Mouse (Mus musculus) T-helper 2 cell (primary cell): Measurements from ENCODE around the gene Sptb.

Experiments used
- in situ Hi-C: fragments of 300-600 bp; cut with MboI, MseI; formaldehyde crosslinking; loops from one replicate; pipeline ENCODE4 v1.15.1; 2025; ENCODE audit warnings: high pct_unique_total_duplicates

The Sptb gene

DNA sequence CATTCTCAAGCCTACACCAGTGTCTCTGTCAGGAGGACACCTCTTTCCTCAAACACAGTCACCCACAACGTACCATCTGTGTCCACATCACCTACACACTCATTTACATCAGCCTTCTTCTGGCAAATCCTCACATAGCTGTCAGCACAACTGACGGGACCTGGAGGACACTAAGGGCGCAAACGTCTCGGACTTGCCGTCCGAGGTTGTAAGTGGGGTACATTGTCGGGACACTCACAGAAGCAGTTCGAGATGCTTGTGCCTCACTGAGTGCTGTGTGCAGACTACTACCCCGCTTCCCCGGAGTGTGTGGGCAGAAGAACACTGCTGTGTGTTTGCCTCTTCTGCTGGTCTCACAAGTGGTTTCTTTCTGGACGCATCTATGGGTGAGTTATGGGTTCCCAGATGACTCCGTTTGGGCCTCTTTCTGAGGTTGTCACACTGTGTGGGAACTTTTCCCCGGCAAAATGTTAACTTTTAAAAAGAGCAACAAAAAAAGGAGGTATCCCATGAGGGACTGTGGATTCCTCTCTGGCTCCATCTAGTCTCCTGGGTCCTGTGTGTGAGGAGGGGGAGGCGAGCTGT is 164.5 kb downstream of the Sptb start:
- in situ Hi-C loops = no loop called here

DNA sequence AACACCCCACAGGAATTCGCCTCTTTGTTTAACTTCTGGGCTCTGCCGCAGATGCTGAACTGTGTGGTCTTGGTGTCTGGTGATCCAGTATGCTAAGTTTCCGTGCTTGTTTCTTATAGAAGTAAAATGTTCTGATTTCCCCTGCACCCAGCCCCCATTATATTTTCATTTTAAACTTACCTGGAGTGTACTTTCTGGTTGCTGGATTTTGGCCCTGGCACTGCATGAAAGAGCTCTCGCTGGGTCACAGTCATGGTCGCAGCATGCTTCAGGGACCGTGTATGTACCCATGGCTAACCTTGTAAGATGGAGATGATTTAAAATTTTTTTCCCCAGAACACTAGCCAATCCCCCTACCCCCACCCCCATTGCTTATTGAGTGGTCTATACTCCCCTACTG is 168.5 kb downstream of the Sptb start:
- in situ Hi-C loops = no loop called here

DNA sequence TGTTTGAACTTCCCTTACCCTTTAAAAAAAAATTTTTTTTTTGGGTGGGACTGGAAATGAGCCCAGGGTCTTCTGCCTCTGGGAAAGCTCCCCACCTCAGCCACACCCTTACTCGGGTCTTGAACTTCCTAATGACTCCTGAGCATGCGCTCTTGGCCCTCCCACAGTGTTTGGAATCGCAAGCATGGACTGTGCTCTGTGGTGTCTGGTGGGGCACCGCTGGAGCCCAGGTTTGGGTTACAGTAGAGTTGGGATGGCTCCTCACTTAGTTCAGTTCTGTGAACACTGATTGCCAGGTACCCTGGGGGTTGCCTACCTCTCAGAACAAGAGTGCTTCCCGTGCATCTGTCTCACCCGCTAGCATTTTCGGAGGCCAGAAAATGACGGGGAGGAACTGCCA is 168.9 kb downstream of the Sptb start:
- in situ Hi-C loops = no loop called here

DNA sequence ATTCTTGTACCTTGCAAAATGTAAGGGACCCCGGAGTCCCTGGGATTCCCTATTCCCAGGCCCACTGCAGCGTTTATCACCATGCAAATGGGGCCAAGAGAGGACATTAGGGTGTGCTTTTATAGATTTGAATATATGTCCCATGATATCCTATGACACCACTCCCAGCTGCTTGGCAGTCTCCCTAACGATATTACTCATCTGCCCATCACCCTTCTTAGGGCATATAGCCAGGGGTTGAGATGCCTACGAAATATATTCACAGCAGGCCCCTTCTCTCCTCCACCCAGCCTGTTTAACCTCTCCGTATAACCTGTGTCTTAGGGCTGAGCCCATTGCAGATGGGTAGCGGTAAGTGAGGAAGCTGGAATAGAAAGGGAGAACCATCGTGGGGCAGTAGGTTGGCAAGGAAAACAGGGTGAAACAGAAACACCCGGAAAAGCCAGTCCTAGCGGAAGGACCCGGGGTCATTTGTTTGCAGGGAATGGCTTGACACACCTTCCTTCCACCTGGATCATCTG is 169.6 kb downstream of the Sptb start:
- in situ Hi-C loops = no loop called here

DNA sequence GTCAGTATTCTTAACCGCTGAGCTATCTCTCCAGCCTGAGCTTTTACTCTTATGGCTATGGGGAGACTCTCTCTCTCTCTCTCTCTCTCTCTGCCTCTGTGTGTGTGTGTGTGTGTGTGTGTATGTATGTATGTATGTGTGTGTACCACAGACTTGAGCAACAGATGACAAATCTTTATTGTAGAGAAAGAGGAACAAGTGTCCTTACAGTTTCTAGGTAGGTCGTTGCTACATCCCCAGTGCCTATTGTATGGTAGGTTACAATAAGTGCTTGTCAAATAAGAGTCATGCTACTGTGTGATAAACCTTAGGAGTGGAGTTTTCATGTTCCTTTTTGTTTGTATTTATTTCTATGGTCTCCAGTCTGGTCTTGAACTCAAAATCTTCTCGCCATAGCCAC is 170.2 kb downstream of the Sptb start:
- in situ Hi-C loops = no loop called here

DNA sequence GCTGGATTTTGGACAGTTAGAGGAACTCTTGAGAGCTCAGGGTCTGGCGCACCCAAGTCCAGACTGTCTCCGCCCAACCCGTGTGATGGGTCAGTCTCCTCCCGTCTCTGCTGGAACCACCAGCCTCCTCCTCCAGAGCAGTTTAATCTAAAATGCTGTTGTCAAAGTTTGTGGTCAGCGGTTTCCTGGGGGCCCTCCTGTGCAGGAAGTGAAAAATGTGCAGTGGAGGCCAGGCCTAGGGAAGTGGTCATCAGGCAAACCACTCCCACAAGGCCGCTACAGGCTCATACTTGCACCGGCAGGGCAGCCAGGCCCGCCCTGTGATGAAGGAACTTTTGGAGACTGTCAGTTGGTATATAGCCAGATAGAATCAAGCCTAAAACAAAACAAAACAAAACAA is 172.9 kb downstream of the Sptb start:
- in situ Hi-C loops = no loop called here

DNA sequence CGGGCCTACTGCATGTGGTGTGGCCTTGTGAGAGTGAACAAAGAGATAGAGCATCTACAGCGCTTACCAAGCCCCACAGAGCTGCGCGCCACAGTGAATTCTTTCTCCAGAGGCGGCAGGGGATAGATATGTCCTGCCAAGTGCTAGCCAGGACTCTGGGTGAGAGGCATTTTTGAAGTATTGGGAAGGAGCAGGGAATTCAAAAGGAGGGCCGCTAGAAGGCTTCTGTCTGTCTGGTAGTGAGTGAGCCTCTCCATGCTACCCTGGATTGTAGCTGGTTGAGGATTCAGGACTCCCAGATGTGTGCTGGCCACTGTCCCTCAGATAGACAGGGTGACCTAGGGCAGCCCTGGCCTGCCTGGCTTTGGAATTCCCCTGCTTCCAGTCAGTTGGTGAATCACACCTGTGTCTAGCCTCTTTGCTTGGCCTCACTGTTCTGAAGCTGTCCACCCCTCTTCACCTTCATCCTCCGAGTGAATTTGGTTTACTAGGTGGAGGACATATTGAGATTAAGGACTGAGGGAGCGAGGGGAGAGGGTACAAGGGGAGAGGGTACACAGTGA is 173.7 kb downstream of the Sptb start:
- in situ Hi-C loops = no loop called here

DNA sequence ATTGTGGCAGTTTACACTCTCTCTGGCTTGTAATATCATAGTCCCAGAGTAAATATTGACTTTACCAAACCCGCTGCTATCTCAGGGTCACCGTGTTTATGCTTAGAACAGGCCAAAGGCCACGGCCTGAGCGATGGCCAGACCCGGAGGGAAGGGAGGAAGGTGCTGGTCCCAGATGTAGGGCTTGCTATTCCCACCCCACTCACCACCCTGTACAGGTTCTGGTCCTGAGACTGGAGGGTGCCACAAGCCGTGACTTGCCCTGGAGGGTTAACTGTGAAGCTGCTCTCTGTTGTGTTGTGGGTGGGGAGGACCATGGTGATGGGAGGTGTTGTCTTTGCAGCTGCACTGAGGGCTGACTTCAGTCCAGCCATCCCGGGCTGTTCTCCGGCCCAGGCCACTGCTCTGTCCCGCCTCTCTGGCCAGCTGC is 174.9 kb downstream of the Sptb start:
- in situ Hi-C loops = no loop called here

DNA sequence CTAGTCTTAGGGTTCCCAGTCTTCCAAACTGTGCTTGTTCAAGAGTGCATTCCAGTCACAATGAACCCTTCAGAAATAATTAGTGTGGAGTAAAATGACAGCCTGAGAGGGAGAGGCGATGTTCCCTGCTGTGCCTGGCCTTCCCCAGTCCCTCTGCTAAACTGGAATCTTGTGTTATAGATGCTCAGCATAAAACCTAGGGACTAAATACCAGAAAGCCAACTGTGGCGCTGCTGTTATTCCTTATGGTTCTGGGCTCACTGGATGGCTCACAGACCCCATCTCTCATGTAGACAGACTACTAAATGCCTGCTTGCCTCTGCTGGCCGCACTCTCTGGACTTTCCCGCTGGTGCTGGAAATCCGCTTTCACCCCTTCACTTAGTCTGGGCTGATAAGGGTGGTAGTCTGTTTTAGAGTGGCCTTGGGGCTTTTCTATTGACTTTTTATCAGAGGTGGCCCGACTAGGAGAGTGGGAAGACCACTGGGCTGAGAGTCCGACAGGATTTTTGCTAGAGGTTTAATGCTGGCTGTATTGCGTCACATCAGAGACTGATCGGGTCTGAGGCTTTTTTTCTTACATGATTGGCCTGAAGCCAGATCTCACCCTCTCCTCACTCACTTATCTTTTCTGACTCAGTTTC is 175.6 kb downstream of the Sptb start:
- in situ Hi-C loops = no loop called here

DNA sequence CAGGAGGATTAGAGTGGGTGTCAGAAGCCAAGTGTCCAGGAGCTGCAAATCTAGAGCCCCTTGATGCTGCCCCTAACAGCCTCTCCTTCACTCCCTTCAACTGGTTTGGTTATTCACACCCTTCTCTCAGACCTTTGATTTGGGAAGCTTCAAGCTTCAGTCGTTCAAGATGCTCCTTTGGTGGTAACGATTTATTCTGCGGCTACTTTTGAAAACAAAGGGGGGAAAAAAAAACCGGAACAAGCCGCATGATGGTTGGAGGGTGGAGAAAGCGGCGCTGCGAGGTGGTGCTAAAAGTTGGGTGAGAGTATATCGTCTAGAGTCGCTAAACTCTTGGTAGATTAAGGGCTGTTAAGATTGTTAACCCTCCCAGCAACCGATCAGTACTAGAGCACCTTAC is 176.1 kb downstream of the Sptb start:
- in situ Hi-C loops = no loop called here

DNA sequence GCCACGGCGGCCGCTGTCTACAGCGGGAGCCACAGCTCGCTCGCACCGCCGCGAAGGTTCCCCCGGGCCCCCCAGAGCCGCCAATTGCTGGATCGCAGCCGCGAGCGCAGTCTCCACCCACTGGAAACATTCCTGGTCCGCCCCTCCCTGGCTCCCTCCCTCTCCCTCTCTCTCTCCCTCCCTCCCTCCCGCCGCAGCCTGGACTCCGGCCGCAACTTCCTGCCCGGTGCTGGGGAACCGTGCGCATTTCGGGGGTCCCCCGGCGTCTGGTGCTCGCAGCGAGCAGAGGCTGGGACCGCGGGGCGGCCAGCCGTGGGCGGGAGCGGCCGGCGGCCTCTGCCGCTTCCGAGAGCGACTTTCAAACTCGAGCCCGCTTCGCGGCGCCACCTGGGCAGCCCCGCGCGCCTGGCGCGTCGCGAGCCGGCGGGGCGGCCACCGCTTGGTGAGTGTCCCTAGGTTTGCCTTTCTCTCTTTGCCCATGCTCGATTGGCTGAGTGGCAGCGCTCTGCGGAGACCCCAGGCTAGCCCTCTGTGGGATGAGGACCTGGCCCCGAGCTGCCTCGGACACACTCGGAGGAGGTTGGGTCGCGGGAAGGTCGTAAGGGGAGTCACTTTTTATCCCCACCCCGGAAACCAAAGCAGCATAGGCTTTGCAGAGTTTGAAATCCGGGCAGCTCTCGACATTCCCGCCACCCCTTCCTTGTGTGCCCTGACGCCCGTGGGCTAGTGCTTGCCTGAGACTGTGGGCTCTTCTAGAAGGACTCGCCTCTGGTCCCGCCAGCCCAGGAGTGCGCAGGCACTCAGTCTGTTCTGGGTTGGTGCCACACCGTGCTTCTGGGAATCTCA is 176.7 kb downstream of the Sptb start:
- in situ Hi-C loops = no loop called here

DNA sequence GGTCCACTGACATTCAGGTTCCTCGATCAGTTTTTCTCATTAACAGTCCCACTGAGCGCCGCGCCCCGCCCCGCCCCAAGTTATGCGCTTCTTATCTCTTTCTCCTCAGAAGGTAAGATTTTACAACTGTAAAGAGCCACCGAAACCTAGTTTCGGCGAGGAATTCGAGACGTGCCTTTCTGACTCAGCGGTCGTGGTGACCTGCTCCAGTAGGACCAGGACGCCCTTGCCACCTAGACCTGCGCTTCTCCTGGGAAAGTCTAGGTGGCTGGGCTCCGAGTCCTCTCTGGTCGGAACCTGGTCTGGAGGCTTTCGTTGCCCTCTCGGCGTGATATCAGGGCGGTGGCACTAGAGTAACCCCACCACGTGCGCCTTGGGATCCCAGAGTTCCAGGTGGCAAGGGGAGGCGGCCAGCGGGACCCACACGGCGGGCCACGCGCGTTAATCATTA is 177.4 kb downstream of the Sptb start:
- in situ Hi-C loops = no loop called here

DNA sequence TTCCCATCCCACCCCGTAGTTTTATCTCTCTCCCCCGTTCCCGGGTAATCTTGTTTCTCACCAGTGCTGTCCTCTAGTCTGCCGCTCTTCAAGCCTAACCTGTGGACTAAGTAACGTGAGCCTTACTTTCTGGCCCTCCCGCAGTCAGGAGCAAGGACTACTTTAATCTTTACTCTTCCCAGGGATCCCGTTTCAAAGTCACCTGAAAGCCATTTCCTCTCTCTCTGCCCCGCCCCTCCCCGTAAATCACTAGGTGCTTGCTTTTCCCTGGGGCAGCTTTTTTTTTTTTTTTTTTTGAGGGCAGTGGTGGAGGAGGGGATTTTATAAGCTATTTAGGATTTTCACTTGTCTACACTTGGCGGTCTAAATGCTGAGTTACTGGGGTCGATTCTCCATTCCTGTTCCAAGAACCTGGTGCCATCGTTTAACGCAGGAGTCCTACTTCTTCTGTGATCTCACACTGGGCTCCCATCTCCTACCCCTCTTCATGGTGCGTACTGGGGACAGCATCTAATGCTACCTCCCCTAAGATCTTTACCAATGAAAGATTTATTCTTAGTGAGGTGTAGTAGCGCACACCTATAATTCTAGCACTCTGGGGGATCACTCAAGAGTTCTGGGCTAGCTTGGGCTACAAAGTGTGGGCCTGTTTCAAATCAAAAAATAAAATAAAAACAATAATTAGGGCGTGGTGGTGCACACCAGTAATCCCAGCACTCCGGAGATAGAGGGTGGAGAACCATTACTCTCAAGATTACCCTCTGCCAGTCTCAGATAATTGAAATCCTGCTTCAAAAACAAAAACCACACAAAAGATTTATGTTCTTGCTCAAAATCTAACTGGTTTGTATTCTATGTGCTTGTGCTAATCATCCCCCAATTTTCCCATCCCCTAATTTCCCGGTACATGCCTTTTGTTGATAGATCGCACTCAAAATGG is 178.1 kb downstream of the Sptb start:
- in situ Hi-C loops = no loop called here

DNA sequence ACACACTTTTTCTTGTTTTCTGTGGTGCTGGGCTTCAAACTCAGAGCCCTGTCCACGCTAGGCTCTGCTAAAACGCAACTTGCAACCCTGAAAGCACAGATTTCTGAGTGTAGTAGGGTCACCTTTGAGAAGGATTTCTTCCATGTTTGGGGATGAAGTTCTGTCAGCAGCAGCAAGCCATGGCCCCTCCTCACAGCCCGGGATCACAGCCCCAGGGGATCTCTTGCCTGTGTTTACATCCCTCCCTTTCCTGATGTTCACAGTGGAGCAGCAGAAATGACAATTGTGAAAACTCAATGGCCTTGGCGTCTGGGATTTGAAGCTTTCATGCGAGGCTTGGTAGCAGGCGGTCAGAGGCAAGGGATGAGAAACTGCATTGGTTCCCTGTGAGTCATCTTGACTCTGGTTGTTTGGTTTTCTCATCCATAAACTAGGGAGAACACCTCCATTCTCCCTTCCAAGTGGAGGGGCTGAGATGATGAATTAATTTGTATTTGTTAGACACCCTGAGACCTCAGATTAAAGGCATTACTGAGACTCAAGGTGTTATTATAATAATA is 179.7 kb downstream of the Sptb start, which contains the start of gene Plekhg3:
Plekhg3 (plus strand) TSS at position 312 of the 560 bp plus-strand sequence.
- in situ Hi-C loops = no loop called here
